Mouse (Mus musculus) midbrain, embryonic 16.5 days (tissue): ENCODE data around the gene Rgs16. TPM values are rescaled to one million over a fixed set of nuclear protein-coding genes. Genes with fewer than 3 reads are reported as not detected.
A peak's percentile ranks its signal among the peaks of the same experiment; 100 is the strongest.

ENCODE experiments used
- ATAC-seq: fragments of 200-750 bp; cut with Nextera tagmentation; 2 replicates; pipeline ENCODE4 v1.8.0; 2017; ENCODE audit warnings: moderate TSS enrichment
- H3K27ac ChIP-seq: fragments of 300-500 bp; sonication (generic); 2 replicates; pipeline ENCODE4 v1.5.1; 2014; ENCODE audit warnings: mild to moderate bottlenecking, low read length, mixed read lengths
- H3K27me3 ChIP-seq: fragments of 300-500 bp; sonication (generic); 2 replicates; pipeline ENCODE4 v1.6.1; 2014; ENCODE audit warnings: low read depth, low read length, mixed read lengths; ENCODE audit not compliant: control insufficient read depth, insufficient read depth
- H3K36me3 ChIP-seq: fragments of 300-500 bp; sonication (generic); 2 replicates; pipeline ENCODE4 v1.6.1; 2014; ENCODE audit warnings: mild to moderate bottlenecking, low read length, moderate library complexity, mixed read lengths; ENCODE audit not compliant: control insufficient read depth, insufficient read depth
- H3K4me1 ChIP-seq: fragments of 300-500 bp; sonication (generic); 2 replicates; pipeline ENCODE4 v1.6.1; 2014; ENCODE audit warnings: mild to moderate bottlenecking, low read length, mixed read lengths; ENCODE audit not compliant: control insufficient read depth, insufficient read depth
- H3K4me2 ChIP-seq: fragments of 300-500 bp; sonication (generic); 2 replicates; pipeline ENCODE4 v1.6.1; 2014; ENCODE audit warnings: mild to moderate bottlenecking, low read length, mixed read lengths
- H3K4me3 ChIP-seq: fragments of 300-500 bp; sonication (generic); 2 replicates; pipeline ENCODE4 v1.5.1; 2014; ENCODE audit warnings: low read depth, mild to moderate bottlenecking, low read length, moderate library complexity, mixed read lengths
- H3K9ac ChIP-seq: fragments of 300-500 bp; sonication (generic); 2 replicates; pipeline ENCODE4 v1.6.1; 2014; ENCODE audit warnings: low read depth, low read length, mixed read lengths
- H3K9me3 ChIP-seq: fragments of 300-500 bp; sonication (generic); replicated peaks from 2 replicates; pipeline ENCODE4 v1.6.1; 2014; ENCODE audit warnings: mild to moderate bottlenecking, low read length, mixed read lengths; ENCODE audit not compliant: control insufficient read depth, poor library complexity, severe bottlenecking
- WGBS: fragments of 180-500 bp; shearing (Covaris S2); extraction: QIAGEN DNeasy Blood & Tissue Kit; methylation state at CpG from one replicate; pipeline ENCODE4 v1.1.7; 2014; 5-methylcytosine and 5-hydroxymethylcytosine counted together
- polyA plus RNA-seq: library from polyadenylated mRNA; unstranded; fragments of >200 nt; fragmentation: Nextera tagmentation; extraction: Ambion mirVana; gene quantifications from 2 replicates; pipeline ENCODE4 v1.2.1, GENCODE M21; 2015

Rgs16 gene
- polyA plus RNA-seq, 1 experiment from 2014 or later = 21.8 TPM

GRCm38 (mm10) chr1:153700448-153701063 lies 39.6 kb upstream of the Rgs16 start:
- Histone ChIP-seq H3K27me3 (no peaks in the 10 kb centered on the region), H3K27ac (no peak overlapping the region), H3K9me3 (no peaks in the 10 kb centered on the region), H3K4me3 (no peak overlapping the region), H3K9ac (no peak overlapping the region), H3K4me1 (peaks cover 17% of the 10 kb centered on the region), H3K36me3 (no peaks in the 10 kb centered on the region; the same call in 1 of the 2 replicates), H3K4me2 (no peak overlapping the region)
- WGBS = 87% methylated on average over 11 of the region's 11 CpGs
- no peak for ATAC-seq

- Histone ChIP-seq H3K4me3 (no peak overlapping the region), H3K4me1 (peaks cover 17% of the 10 kb centered on the region), H3K9ac (no peak overlapping the region), H3K27ac (no peak overlapping the region), H3K4me2 (no peak overlapping the region), H3K36me3 (no peaks in the 10 kb centered on the region), H3K9me3 (no peaks in the 10 kb centered on the region), H3K27me3 (no peaks in the 10 kb centered on the region)
- no peak for ATAC-seq
- 100% methylated on average over 1 of the region's 1 CpGs for WGBS
Measured at GRCm38 (mm10) chr1:153701461-153701860, 38.7 kb upstream of the Rgs16 start.

GRCm38 (mm10) chr1:153702166-153702852 lies 37.8 kb upstream of the Rgs16 start:
- H3K36me3 ChIP-seq = no peaks in the 10 kb centered on the region
- no peak overlapping the region for H3K9ac ChIP-seq
- WGBS = 77% methylated on average over 8 of the region's 8 CpGs
- H3K27ac ChIP-seq = 0 out of 2 replicates have a peak overlapping the region, but pooled peaks have one; percentile 38
- H3K4me3 ChIP-seq = no peak overlapping the region
- no peaks in the 10 kb centered on the region for H3K27me3 ChIP-seq
- ATAC-seq = 0 out of 2 replicates have a peak, but pooled peaks have one; percentile 30
- no peak overlapping the region for H3K4me2 ChIP-seq
- H3K4me1 ChIP-seq = peaks cover 17% of the 10 kb centered on the region
- no peaks in the 10 kb centered on the region for H3K9me3 ChIP-seq

- WGBS = 22% methylated on average over 8 of the region's 8 CpGs
- Histone ChIP-seq H3K9ac (no peak overlapping the region), H3K27ac (peak overlapping the region; percentile 38; the same call in 1 of the 2 replicates), H3K27me3 (no peaks in the 10 kb centered on the region), H3K9me3 (no peaks in the 10 kb centered on the region), H3K4me3 (no peak overlapping the region), H3K4me1 (peaks cover 17% of the 10 kb centered on the region), H3K36me3 (no peaks in the 10 kb centered on the region), H3K4me2 (no peak overlapping the region)
- peak; percentile 40 for ATAC-seq
Measured at GRCm38 (mm10) chr1:153702853-153703410, 37.2 kb upstream of the Rgs16 start.

GRCm38 (mm10) chr1:153703445-153703991 lies 36.6 kb upstream of the Rgs16 start:
- H3K9ac ChIP-seq = 0 out of 2 replicates have a peak overlapping the region, but pooled peaks have one; percentile 17
- H3K4me3 ChIP-seq = no peak overlapping the region
- H3K4me2 ChIP-seq = no peak overlapping the region
- peaks cover 17% of the 10 kb centered on the region for H3K4me1 ChIP-seq
- WGBS = 2% methylated on average over 12 of the region's 12 CpGs
- H3K36me3 ChIP-seq = no peaks in the 10 kb centered on the region
- H3K27me3 ChIP-seq = no peaks in the 10 kb centered on the region
- H3K9me3 ChIP-seq = no peaks in the 10 kb centered on the region
- peak; percentile 69 for ATAC-seq
- H3K27ac ChIP-seq = peak overlapping the region; percentile 38

- no peak overlapping the region for H3K4me2 ChIP-seq
- peaks cover 17% of the 10 kb centered on the region for H3K4me1 ChIP-seq
- no peak overlapping the region for H3K9ac ChIP-seq
- WGBS = 12% methylated on average over 7 of the region's 7 CpGs
- ATAC-seq = peak; percentile 44; the same call in 1 of the 2 replicates
- no peak overlapping the region; the same call in 1 of the 2 replicates for H3K27ac ChIP-seq
- H3K4me3 ChIP-seq = no peak overlapping the region
- H3K36me3 ChIP-seq = no peaks in the 10 kb centered on the region
- H3K27me3 ChIP-seq = no peaks in the 10 kb centered on the region
- H3K9me3 ChIP-seq = no peaks in the 10 kb centered on the region
Measured at GRCm38 (mm10) chr1:153704174-153704573, 36.0 kb upstream of the Rgs16 start.

GRCm38 (mm10) chr1:153704996-153705395 lies 35.2 kb upstream of the Rgs16 start:
- no peak overlapping the region for H3K27ac ChIP-seq
- peaks cover 17% of the 10 kb centered on the region for H3K4me1 ChIP-seq
- H3K9me3 ChIP-seq = no peaks in the 10 kb centered on the region
- H3K4me2 ChIP-seq = no peak overlapping the region
- no peaks in the 10 kb centered on the region for H3K36me3 ChIP-seq
- 19% methylated on average over 3 of the region's 3 CpGs for WGBS
- H3K9ac ChIP-seq = no peak overlapping the region
- no peak for ATAC-seq
- no peak overlapping the region for H3K4me3 ChIP-seq
- no peaks in the 10 kb centered on the region for H3K27me3 ChIP-seq

- ATAC-seq = no peak
- H3K36me3 ChIP-seq = no peaks in the 10 kb centered on the region
- no peak overlapping the region for H3K4me3 ChIP-seq
- WGBS = 88% methylated on average over 5 of the region's 5 CpGs
- no peak overlapping the region for H3K4me2 ChIP-seq
- H3K9ac ChIP-seq = no peak overlapping the region
- H3K9me3 ChIP-seq = no peaks in the 10 kb centered on the region
- no peaks in the 10 kb centered on the region for H3K27me3 ChIP-seq
- peaks cover 8% of the 10 kb centered on the region for H3K4me1 ChIP-seq
- H3K27ac ChIP-seq = no peak overlapping the region
Measured at GRCm38 (mm10) chr1:153708626-153709025, 31.5 kb upstream of the Rgs16 start.

- Histone ChIP-seq H3K27me3 (no peaks in the 10 kb centered on the region), H3K9ac (no peak overlapping the region), H3K4me1 (no peaks in the 10 kb centered on the region), H3K9me3 (no peaks in the 10 kb centered on the region), H3K36me3 (no peaks in the 10 kb centered on the region), H3K4me3 (no peak overlapping the region), H3K4me2 (no peak overlapping the region), H3K27ac (no peak overlapping the region)
- WGBS = 74% methylated on average over 5 of the region's 5 CpGs
- ATAC-seq = no peak
Measured at GRCm38 (mm10) chr1:153709451-153709850, 30.7 kb upstream of the Rgs16 start.
